Mouse (Mus musculus) frontal cortex, adult (tissue): ENCODE measurements around the gene Cadps.

ENCODE experiments used
- ATAC-seq: cut with Nextera tagmentation; 2 replicates; pipeline ENCODE4 v1.9.2; 2017; ENCODE audit warnings: mild to moderate bottlenecking, moderate library complexity, mixed read lengths; ENCODE audit not compliant: low TSS enrichment

The Cadps gene

DNA sequence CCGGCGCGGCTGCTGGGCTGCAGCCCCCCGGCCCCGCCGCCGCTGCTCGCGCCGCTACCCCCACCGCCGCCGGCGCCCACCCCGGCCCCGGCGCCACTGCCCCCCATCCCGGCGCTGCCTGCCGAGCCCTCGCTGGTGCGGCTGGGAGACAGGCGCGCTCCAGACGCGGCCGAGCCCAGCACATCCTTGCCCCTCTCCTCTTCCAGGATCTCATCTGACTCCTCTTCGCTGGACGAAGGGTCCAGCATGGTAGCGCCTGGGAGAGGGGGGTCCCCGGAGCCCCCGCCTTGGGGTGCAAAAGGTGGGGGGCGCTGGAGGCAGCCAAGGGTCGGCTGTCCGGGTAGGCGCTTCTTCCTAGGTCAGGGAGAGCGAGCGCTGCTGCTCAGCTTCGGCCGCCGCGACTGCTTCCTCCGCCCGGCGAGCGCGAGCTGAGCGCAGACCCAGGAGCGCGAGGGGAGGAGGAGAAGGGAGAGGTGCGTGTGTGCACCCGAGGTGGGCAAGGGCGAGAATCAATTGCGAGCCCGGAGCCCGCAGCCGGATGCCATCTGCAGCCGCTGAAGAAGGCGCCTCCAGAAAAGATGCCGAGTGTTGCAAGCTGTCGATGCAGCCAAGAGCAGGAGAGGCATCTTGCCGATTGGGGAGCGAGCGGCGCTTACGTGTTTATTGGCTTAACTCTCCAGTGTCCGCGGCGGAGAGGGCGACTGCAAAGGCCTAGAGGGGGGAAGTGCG is at the start of gene Cadps:
Gene Cadps (minus strand): TSS at position 589 of the 729 bp plus-strand sequence.
- peak; percentile 81 for ATAC-seq

DNA sequence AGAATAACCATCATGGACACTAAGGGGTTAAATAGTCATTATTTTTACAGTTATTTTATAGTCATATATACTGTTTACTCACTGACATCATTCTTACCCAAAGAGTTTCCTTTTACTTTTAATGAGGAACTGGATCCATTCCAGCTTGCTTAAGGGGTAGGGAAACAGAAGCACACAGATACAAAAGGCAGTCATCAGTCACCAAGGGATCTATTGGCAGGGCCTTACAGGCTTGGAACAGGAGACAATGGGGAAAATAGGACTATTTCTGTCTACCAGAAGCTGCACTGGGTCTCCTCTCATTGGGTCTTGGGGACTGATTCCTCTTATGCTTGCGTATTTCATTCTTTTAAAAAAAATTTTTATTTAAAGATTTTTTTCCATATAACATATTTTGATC is 46.7 kb upstream of the Cadps start:
- no peak for ATAC-seq

DNA sequence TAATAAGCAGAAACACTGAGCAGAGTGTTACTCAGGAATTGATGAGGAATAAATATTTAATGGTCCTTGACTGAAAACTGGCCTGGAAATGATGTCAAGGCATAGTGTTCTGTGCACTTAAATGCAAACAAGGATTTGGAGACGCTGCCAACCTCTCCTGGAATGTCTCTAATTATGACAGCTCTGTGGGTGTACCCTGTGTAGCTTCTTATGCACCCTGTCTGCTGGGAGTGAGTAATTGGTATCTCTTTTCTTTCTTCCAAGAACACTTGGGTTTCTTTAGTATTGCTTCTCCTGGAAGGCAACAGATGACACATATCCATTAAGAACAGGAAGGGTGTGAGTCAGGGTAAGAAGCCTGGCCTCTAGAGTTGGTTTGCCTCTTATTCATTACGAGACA is 42.4 kb upstream of the Cadps start:
- peak; percentile 99 for ATAC-seq

DNA sequence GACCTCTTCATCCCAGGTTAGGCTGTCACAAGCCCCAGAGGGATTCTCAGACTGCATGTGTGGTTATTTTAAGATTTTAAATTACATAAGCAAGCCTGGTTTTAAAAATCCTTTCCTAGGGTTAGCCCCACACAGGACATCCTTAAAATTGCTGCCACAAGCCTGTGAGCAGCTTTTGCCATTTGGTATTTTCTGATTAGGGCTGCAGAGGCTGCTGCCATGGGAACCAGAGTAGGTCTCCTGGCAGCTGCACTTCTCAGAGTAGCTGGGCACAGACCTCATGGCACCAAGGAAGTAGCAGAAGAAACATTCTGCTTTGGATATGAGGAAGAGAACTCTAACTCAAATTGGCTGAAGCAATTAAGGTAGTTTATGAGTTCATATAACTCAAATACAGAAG is 21.0 kb upstream of the Cadps start:
- ATAC-seq = peak; percentile 55; the same call in 1 of the 2 replicates

DNA sequence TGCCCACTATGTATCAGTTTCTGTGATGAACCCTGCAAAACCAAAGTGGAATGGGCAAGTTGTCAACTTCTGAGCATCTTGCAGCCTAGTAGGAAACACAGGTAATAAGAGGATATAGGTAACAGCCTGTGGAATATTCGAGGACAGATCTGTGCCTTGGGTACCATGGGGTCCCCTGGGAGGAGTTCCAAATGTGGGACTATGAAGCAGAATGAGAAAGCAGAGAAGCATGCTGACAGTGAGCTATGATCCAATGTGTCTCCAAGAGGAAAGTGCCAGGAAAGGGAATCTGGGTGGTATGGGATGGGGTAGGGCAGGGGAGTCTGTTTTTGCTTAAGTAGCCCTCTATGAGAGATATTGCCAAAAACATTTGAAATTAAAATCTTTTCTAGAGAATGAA is 16.6 kb upstream of the Cadps start:
- ATAC-seq = no peak

DNA sequence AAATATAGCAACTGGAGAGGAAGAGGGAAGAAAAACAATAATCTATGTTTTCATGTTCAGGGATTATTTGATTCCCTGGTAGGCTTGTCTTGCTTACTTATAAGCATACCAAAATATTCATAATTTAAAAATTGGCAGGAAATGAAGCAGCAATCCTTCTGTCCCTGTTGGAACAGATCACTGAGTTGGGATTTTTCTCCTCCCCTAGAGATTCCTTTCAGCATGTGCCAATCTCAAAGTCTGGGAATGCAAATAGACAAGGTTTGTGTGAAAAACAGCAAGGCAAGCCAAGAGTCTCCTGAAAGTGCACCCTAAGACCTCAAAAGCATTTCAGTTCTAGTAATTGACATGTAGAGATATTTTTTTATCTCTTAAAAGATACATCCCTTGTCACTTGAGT is 16.1 kb upstream of the Cadps start:
- ATAC-seq = no peak

DNA sequence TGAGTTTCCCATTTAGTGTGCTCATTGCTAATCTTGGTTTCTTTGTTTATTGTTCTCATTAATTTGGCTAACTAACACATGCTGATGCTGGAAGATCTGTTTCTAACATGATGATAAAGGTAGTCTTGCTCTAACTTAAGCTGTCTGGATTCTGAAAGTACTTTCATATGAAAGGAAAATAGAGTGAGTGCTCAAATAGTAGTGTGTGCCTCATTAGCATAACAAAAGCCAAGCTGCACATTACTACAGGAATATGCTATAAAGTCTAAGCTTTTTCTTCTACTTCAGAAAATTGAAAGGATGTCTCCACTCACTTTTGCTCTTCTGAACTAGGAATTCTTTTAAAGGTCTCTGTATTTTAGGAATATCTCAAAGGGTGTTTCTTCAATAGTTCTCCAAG is 15.4 kb upstream of the Cadps start:
- no peak for ATAC-seq

DNA sequence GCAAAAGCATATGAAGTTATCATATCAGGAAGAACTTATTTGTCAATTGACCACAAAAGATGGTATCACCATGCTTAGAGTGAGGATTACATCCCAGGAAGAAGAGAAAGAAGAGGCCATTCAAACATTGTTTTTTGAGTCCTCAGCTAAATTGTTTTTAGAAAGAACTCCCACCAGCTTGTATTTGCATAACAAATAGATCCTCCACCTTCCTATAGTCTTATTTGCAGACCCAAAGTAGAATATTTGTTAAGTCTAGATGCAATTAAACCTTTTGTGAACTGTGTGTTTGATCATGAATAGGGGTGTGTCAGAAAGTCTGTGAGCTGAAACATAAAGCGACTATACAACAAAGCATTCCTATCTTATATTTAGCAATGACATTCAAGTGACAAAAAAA is 15.0 kb upstream of the Cadps start:
- ATAC-seq = no peak

DNA sequence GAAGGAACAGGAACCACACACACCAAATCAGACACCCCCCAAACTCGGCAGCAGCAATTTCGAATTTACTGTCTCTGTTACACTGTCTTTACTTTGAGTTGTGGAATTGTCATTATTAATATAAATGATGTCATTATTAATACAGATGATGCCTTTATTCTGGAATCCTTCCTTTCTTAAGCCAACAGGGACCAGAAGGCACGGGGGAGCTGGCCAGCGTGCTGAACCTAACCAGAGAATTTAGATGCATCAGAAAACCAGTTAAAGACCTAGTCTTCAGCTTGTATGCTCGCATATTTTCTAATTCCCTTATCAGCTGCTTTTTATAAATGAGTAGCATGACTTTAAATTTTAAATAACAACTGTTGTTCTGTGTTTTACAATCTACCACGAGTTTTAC is 902 bp upstream of the Cadps start:
- no peak for ATAC-seq

DNA sequence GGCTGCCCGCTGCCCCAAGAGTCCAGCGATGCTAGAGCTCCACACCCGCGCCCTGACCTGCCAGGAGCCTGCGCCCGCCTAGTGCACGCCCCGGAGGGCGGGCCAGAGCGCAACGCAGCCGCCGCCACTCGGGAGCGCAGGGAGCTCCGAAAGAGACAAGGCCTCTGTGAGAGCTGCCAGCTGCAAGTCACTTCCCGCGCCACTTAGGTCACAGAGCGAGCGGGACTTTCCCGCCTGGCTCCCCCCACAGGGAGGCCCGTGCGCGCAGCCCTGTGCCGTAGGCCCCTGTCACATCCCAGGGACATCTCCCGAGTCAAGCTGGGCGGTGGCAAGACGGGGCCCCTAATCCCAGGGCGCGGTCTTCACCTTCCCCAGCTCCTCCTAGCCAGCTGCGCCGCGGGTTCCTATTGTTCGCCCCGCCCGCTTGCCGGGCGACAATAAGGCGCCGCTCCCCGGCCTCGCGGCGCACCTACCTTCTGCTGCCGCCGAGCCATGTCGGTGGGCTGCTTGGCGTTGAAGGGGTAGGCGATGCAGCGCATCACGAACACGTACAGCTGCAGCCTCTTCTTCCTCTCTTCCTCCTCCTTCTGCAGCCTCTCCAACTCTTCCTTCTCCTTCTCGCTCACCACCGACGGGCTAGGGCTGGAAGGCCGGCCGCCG is 918 bp downstream of the Cadps start:
- ATAC-seq = peak; percentile 58

DNA sequence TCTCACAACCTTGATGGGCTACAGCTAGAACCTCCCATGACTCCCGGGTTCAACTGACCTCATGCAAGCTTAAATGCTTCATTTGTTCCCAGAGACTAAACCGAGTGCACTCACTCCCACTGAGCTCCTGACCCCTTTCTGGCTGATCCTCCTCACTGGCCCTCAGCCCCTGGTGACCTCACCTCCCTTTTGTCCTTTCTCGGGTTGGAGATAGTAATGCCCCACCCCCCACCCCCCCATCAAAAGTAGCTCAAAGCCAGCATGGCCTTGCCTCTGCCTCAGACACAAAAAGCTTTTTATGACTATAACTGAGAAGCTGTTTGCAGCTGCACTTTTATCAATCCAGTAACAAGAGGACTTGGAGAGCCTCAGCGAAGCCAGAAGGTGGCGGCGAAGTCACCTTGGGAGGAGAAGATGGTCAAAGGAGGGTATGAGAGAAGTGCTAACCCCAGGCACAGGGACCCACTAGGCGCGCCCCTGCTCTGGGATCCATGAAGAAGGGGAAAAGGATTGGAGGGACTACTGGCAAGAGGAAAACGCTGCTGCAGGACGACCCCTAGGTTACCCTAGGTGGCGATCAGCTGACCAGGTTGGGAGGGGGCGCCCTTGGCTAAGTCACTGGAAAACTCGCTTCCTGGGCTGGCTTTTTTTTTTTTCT is 1.6 kb downstream of the Cadps start:
- ATAC-seq = peak; percentile 3; the same call in 1 of the 2 replicates

DNA sequence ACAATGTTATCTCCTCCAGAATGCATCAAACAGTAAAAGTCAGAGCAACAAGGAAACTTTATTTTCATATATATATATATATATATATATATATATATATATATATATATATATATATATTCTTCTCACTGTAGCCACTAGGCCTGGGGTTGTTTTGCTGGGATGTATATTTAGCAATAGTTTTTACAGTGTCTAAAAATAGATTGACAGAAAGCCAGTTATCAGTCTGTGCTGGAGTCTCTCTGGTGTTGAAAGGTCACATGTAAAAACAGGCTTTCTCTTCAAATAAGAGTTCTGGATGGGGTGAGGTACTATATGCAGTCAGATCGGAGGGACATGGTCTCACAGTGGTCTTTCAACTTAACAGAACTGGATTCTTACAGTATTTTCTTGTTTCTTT is 2.7 kb downstream of the Cadps start:
- no peak for ATAC-seq

DNA sequence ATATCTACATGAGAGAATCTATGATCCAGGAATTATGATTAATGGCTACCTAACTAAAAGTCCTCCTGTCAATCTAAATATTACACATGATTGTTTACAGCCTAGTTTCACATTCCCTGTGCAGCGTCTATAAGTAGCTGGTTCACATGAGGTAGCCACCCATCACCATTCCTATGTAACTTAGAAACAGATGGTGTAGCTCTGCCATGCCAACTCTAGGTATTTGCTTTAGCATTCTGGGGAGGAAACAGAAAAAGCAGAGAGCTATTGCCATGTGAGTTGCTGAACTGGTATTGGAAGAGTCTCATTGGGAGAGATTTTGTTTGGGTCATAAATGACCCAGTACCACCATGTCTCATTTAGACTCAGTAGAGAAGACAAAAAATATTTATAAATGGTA is 4.4 kb downstream of the Cadps start:
- ATAC-seq = peak; percentile 41

DNA sequence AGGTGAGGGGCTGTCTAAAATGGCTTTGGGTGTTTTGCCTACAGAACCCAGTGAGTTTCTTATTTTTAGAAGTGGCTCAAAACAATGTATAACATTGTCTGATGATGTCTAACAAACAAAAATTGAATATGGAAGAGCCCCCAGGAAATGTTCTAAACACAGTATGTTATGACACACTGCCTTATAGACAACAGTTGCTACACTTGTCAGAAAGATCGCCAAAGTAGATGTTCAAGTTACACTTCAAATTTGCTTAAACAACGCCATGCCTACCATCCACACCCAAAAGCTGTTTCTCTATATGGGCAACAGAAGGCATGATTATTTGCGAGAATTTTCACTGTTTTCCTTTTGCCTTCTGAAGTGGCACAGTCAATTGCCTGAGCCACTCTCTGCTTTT is 10.8 kb downstream of the Cadps start:
- ATAC-seq = no peak

DNA sequence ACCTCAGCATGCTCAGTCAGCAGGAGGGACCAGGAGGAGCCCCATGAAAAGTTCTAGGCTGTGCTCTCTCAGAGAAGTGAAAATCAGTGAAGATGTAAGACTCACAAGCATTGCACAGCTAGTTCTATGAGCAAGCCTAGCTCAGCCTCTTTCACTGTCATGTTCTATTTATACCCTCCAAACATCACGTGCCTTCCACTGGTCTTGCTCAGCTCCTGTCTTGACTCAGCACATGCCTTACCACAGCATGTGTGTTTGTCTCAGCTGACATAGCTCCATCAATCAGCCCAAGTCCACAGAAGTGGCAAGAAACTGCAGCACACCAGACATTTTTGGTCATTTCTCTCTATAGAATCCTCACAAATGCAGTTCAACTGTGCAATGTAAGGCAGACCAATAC is 19.9 kb downstream of the Cadps start:
- peak; percentile 29; the same call in 1 of the 2 replicates for ATAC-seq

DNA sequence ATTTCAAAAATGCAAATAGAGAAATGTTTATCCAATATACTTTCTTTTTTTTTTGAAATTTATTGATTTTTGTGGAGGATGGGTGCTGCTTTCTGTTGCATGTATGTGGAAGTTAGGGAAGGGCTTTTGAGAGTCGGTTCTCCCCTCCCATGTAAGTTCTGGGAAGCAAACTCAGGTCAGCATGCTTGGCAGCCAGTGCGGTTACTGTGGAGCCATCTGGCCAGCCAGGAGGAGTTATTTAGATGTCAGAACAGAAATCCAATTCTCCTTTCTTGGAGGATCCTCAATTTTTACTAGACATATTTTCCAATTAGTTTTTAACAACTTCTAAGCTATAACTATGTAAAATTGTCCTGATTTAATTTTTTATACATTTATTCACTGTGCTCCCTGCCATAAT is 21.8 kb downstream of the Cadps start:
- ATAC-seq = 0 out of 2 replicates have a peak, but pooled peaks have one; percentile 58

DNA sequence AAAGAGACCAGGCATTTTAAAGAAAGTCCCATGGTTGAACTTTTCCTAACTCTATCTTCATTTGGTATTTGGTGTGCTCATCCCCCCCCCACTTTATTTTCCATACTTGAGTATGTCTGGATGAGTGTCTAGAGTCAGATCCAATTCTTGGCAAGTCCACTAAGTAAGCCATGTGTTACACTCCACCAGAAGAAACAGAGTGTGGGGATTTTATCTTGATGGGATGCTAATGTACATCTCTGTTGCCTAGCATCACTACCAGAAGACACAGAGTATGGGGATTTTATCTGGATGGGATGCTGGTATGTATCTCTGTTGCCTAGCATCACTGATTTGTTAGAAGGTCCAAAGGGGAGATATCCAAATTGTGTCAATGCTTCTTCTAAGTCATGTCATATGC is 24.0 kb downstream of the Cadps start:
- no peak for ATAC-seq

DNA sequence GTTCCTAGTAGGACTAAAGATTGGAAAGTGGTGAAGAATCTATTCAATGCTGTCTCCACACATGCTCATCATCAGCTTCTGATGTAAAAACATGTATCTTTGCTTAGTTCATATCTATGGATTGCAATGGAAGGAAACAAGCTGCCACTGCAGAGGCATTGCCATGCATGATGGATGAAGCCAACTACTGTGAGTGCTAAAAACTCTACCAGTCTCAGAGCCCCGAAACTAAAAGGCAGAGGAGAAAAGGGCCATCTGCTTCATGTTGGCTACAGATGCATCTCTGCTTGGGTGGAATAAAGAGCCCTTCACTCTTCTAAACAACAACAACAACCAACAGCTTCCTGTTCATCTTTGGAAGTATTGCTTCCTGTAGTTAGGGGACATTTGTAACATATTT is 38.6 kb downstream of the Cadps start:
- ATAC-seq = peak; percentile 55; the same call in 1 of the 2 replicates

DNA sequence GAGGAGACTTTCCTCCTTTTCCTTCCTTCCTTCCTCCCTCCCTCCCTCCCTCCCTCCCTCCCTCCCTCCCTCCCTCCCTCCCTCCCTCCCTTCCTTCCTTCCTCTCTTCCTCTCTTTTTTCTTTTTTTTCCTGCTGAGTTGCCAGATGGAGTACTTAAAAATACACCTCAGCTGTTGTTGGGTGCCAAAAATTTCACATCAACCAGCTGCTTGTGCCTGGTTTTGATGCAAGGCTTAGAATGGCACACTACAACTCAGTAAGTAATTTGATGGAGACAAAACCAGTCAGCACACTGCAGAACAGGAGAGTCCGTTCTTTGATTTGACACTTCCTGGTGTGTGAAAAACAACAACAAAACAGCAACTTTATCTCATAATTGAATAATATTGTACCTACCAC is 42.9 kb downstream of the Cadps start:
- ATAC-seq = peak; percentile 45; the same call in 1 of the 2 replicates

DNA sequence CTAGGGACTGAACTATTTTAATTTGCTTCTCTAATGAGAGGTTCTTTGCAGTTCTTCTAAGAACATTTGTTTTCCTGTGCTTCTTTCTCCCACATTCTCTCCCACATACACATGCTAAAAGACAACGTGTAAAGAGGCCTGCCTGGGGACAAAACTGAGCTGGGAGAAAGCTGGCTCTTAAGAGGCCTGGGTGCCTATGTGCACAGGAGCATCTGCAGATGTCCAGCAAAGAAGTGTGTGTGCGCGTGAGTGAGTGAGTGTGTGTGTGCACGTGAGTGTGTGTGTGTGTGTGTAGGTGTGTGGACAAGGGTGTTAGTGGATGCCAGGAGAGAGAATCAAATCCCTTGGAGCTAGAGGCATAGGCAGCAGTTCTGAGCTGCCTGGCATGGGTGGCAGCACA is 44.9 kb downstream of the Cadps start:
- peak; percentile 90 for ATAC-seq

DNA sequence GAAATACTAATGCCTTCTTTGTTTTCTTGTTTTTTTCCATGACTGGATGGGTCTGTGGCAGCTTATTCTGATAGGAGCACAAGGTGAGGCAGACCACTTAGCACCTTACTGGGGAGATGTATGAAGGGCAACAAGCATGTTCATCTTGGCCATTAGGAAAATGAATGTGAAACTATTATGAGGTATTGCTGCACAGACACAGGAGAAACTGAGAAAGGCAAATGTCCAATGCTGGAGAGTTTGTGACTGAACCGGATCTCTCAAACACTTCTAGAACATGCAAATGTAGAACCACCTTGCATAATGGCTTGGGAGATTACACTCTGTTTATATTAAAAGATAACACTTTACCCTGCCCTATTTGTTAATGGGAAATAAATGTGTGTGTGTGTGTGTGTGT is 54.0 kb downstream of the Cadps start:
- ATAC-seq = no peak

DNA sequence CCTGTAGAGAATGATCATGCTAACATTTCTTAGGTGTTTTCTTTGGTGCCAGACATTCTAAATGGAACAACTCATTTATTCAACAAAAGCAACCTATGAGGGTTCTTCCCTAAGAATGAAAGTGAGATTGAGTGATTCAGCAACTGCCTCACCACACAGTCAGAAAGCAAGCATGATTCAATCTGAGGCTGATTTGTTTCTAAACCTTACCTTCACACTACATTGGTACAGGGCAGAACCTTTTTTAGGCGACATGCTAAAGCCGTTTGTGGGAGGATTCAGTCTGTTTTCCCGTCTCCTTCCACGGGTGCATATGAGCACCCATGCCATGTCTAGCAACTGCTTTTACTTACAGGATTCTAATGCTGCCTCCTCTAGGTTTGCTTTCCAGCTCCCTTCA is 69.6 kb downstream of the Cadps start:
- ATAC-seq = peak; percentile 67

DNA sequence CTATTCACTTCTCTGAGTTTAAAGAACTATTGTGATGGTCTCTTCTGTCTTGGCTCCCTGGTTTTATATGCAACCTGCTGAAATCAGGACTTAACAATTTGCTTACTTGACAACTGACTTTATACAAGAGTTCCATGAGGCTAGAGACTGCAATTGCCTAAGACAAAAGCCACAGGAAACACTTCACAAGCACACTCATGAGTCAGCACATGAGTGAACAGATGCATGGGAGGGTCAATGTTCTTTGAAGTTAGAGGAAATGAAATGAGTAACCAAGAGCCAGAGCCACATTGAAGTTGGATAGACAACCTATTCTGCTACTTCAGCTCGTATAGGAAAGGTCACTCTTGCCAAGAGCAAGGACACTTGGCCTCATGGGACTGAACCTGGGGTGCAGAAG is 71.1 kb downstream of the Cadps start:
- no peak for ATAC-seq
